Mouse (Mus musculus): ENCODE results near the gene Dlx2. TPM values are rescaled to one million over a fixed set of nuclear protein-coding genes. Genes with fewer than 3 reads are reported as not detected.
A peak's percentile ranks its signal among the peaks of the same experiment; 100 is the strongest.

The Dlx2 gene
- polyA plus RNA-seq, 1 experiment, result not detected

GRCm38 (mm10) chr2:71541418-71542226, 4.9 kb downstream of the Dlx2 start:
- H3K4me3 ChIP-seq (replicated peaks), result peak overlapping the region; percentile 65

GRCm38 (mm10) chr2:71540611-71541417, 5.7 kb downstream of the Dlx2 start:
- TF ChIP-seq FLI1 (IDR thresholded peaks at IDR 0.05; ENCODE audit: low read length) (no peak), GATA1 (IDR thresholded peaks at IDR 0.05; ENCODE audit: borderline replicate concordance, low read length) (no peak)
- H3K4me1 ChIP-seq, result peaks cover 65% of the 10 kb centered on the region
- peaks cover 98% of the 10 kb centered on the region for H3K27me3 ChIP-seq (replicated peaks)
- peak overlapping the region; percentile 64 for H3K4me3 ChIP-seq (replicated peaks)
- H3K9me3 ChIP-seq, result no peaks in the 10 kb centered on the region
- no peaks in the 10 kb centered on the region for H3K36me3 ChIP-seq (replicated peaks; ENCODE audit: low read length)

More at GRCm38 (mm10) chr2:71541418-71542226, 4.9 kb downstream of the Dlx2 start:
- Histone ChIP-seq H3K9me3 (no peaks in the 10 kb centered on the region), H3K36me3 (replicated peaks; ENCODE audit: low read length) (no peaks in the 10 kb centered on the region), H3K27me3 (replicated peaks) (peaks cover 98% of the 10 kb centered on the region), H3K4me1 (peaks cover 73% of the 10 kb centered on the region)
- TF ChIP-seq FLI1 (IDR thresholded peaks at IDR 0.05; ENCODE audit: low read length) (no peak), GATA1 (IDR thresholded peaks at IDR 0.05; ENCODE audit: borderline replicate concordance, low read length) (no peak)

- Histone ChIP-seq H3K9me3 (no peaks in the 10 kb centered on the region), H3K36me3 (replicated peaks; ENCODE audit: low read length) (no peaks in the 10 kb centered on the region), H3K4me3 (replicated peaks) (no peak overlapping the region), H3K4me1 (peaks cover 45% of the 10 kb centered on the region), H3K27me3 (replicated peaks) (peaks cover 98% of the 10 kb centered on the region)
- TF ChIP-seq FLI1 (IDR thresholded peaks at IDR 0.05; ENCODE audit: low read length), result no peak
- no peak for TF ChIP-seq GATA1 (IDR thresholded peaks at IDR 0.05; ENCODE audit: borderline replicate concordance, low read length)
Observed at GRCm38 (mm10) chr2:71534242-71535052, 12.1 kb downstream of the Dlx2 start.

GRCm38 (mm10) chr2:71533094-71533493, 13.5 kb downstream of the Dlx2 start:
- Histone ChIP-seq H3K36me3 (replicated peaks; ENCODE audit: low read length) (no peaks in the 10 kb centered on the region), H3K4me1 (peaks cover 48% of the 10 kb centered on the region), H3K27me3 (replicated peaks) (peaks cover 98% of the 10 kb centered on the region), H3K4me3 (replicated peaks) (no peak overlapping the region), H3K9me3 (no peaks in the 10 kb centered on the region)
- no peak for TF ChIP-seq FLI1 (IDR thresholded peaks at IDR 0.05; ENCODE audit: low read length)
- TF ChIP-seq GATA1 (IDR thresholded peaks at IDR 0.05; ENCODE audit: borderline replicate concordance, low read length), result no peak

GRCm38 (mm10) chr2:71531990-71532970, 14.3 kb downstream of the Dlx2 start:
- no peaks in the 10 kb centered on the region for H3K36me3 ChIP-seq (replicated peaks; ENCODE audit: low read length)
- no peaks in the 10 kb centered on the region; the same call in 1 of the 2 replicates for H3K9me3 ChIP-seq
- H3K27me3 ChIP-seq (replicated peaks), result peaks cover 98% of the 10 kb centered on the region
- no peak for TF ChIP-seq GATA1 (IDR thresholded peaks at IDR 0.05; ENCODE audit: borderline replicate concordance, low read length)
- TF ChIP-seq FLI1 (IDR thresholded peaks at IDR 0.05; ENCODE audit: low read length), result no peak
- H3K4me1 ChIP-seq, result peaks cover 53% of the 10 kb centered on the region
- H3K4me3 ChIP-seq (replicated peaks), result peak overlapping the region; percentile 7

GRCm38 (mm10) chr2:71531124-71531590, 15.4 kb downstream of the Dlx2 start:
- no peak overlapping the region for H3K4me3 ChIP-seq (replicated peaks)
- no peak for TF ChIP-seq GATA1 (IDR thresholded peaks at IDR 0.05; ENCODE audit: borderline replicate concordance, low read length)
- TF ChIP-seq FLI1 (IDR thresholded peaks at IDR 0.05; ENCODE audit: low read length), result no peak
- H3K27me3 ChIP-seq (replicated peaks), result peaks cover 99% of the 10 kb centered on the region
- peaks cover 60% of the 10 kb centered on the region for H3K4me1 ChIP-seq
- H3K9me3 ChIP-seq, result peaks cover 2% of the 10 kb centered on the region; the same call in 1 of the 2 replicates
- H3K36me3 ChIP-seq (replicated peaks; ENCODE audit: low read length), result no peaks in the 10 kb centered on the region

GRCm38 (mm10) chr2:71530391-71531123, 16.0 kb downstream of the Dlx2 start:
- H3K27me3 ChIP-seq (replicated peaks), result peaks cover 100% of the 10 kb centered on the region

More at GRCm38 (mm10) chr2:71530391-71531123, 16.0 kb downstream of the Dlx2 start:
- TF ChIP-seq FLI1 (IDR thresholded peaks at IDR 0.05; ENCODE audit: low read length) (no peak), GATA1 (IDR thresholded peaks at IDR 0.05; ENCODE audit: borderline replicate concordance, low read length) (no peak)
- no peaks in the 10 kb centered on the region for H3K36me3 ChIP-seq (replicated peaks; ENCODE audit: low read length)
- peaks cover 60% of the 10 kb centered on the region for H3K4me1 ChIP-seq
- peaks cover 2% of the 10 kb centered on the region; the same call in 1 of the 2 replicates for H3K9me3 ChIP-seq
- no peak overlapping the region for H3K4me3 ChIP-seq (replicated peaks)
